Mouse (Mus musculus) left cerebral cortex, postnatal 36 days (tissue): Measurements from ENCODE around the gene Kif3b. TPM values are rescaled to one million over a fixed set of nuclear protein-coding genes. Genes with fewer than 3 reads are reported as not detected.

Experiments used
- DNase-seq, 2 experiments: peaks; one replicate each; pipeline ENCODE4 v3.0.0; 2021 to 2022; ENCODE audit warnings: low spot score in 2 of 2, mixed read lengths in 1 of 2
- intact Hi-C: fragments of 180-260 bp; cut with DNase I; formaldehyde crosslinking; loops from one replicate; pipeline ENCODE4 v1.15.1; 2025
- total RNA-seq, 2 experiments: library from RNA; stranded (reverse); gene quantifications; 2 replicates each; pipeline ENCODE4 v1.2.3; 2021

The Kif3b gene
- total RNA-seq, 2 experiments from 2014 or later: 56.4 to 58.6 TPM

DNA sequence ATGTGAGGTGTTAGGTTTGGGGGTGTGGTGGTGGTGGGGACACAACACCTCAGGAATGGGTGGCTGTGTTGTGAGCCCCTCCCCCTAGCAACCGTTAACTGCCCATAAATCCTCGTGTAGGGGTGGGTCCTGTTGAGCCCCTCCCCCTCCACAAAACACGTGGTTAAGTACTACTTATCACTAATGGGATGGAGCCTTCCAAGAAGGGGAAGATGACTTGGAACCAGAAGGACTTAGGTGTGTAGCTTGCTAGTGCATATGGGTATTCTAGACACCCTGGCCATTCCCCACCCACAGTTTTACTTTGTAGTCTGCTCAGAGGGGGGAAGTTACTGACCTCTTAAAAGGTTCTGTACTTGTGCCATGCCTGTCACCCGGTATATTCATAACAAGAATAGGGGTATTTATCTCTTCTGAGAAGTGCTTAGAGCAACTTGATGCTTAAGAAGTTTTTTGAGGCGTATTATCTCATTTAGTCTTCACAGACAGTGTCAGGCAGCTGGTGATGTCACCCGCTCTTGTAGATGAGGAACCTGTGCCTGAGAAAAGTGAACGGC lies 1.2 kb downstream of the Kif3b start:
- intact Hi-C loops: no loop called here
- DNase-seq: no peak

DNA sequence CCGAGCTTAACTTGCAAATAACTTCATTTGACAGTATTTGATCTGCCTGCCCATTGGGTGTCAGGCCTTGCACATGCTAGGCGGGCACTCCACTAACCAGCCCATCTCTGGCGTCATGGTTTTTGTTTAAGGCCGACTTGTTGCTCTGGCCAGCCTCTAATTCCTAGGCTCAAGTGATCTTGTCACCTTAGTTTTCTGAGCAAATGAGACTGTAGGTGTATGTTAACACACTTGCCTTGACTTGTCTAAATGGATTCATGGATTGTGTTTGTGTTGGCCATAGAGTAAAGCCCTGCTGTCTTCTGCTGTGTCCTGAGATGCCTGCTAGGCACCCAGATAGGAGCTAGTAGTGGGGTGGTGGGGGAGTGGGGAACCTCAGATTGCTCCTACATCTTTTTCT lies 4.0 kb downstream of the Kif3b start:
- intact Hi-C loops: no loop called here

DNA sequence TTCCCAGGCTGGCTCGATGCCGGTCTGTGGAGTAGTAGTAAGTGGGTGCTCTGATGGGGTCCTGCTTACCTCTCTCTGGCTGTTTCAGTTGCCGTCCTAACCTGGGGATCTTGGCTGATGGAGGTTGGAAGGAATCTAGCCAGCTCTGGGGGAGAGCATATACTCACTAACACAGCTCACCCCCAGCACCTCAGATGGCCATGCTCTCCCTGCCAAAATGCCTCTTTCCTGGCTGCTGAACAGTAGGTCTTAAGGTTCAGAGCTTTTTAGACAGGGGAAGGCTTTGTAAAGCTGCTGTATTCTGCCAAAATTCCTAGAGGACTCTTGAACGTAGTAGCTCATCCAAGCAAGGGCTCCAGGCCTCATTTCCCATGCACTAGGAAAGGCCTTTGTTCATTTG lies 6.6 kb downstream of the Kif3b start:
- DNase-seq: no peak
- intact Hi-C loops: no loop called here

More for the DNA sequence above, 4.0 kb downstream of the Kif3b start:
- no peak for DNase-seq

DNA sequence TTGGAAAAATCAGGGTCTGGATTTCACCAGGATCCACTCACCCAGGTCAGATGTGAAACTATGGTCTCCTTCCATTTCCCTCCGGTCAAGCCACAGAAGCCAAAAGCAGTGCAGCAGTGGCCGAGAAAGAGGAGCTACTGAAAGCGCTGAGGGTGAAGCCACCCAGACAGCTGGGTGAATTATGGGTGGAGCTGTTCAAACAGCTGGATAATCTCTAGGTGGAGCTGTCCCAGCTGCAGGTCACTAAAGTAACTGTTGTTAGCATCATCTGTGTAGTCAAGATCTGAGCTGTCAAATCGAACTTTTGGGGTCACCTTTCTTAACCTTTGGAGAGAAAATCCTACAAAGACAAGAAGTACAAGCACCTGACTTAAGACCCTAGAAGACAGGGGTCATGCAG lies 7.2 kb downstream of the Kif3b start:
- DNase-seq: no peak
- intact Hi-C loops: no loop called here

DNA sequence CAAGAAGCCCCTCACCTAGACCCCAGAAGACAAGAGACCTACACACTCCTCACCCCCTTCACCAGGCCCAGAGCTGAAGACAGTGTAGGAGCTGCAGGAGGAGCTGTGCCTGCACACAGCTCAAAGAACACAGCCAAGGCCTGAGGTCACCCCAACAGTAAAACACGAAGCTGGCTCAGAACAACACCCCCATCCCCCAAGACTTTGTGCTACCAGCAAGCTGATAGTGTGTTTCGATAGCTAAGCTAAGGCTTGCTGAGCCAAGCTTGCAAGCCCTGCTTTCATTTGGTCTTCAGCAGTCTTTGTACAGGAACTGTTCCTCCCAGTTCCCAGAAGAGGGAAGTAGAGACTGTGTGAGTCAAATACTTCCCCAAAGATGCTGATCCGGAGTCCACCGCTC lies 7.7 kb downstream of the Kif3b start:
- DNase-seq: no peak
- intact Hi-C loops: no loop called here

DNA sequence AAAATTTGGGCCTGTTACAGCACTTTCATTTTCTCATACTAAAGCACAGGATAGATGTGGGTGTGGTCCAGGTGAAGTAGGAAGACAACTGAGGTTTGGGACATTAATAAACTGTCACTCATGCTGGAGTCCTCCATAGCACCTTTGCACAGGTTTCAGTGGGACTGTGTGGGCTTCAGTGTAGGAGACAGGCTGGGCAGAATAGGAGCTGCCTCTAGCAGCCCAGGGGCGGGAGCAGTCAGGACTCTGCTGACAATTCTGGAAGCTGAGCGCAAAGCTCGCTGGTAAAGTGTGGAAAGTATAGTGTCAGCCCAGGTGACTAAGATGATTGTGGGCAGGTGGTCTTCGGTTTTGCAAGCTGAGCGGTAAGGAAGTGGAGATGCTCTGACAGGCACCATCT lies 9.9 kb downstream of the Kif3b start:
- intact Hi-C loops: no loop called here

DNA sequence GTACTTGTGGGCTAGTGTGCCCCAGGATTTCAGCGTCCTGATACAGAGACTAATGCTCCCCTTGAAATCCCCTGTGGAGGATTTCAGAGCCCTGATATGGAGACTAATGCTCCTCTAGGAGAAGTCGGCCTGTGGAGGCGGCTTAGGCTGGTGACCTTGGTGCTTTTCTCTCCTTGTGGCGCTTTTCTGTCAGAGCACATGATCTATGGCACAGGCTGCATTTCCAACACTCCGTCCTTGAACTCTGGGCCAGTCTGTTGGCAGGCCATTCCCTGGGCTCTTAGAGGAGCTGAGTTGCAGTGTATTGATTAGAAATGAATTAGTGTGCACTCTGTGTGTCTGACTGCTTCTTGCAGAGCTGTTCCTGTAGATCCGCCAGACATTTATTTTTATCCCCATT lies 14.0 kb downstream of the Kif3b start:
- DNase-seq: no peak
- intact Hi-C loops: no loop called here

More for the DNA sequence above, 9.9 kb downstream of the Kif3b start:
- no peak for DNase-seq

DNA sequence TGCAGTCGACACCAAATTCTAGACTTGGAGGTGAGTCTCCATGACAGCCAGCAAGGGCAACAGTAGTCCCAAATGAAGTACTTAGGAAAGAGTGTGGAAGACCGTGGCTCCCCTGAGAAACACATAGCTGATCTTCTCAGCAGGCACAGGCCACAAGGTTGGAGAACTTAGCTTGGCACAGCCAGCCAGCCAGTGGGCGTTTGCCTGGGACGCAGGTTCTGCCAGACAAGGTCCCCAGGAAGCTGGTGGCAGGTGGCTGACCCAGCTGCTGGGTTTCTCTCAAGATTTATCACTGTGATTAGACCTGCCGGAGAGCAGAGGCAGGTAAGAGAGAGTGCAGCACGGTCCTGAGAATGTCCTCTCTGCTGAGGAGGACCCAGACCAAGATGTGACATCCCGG lies 17.4 kb downstream of the Kif3b start:
- no peak for DNase-seq
- intact Hi-C loops: no loop called here

DNA sequence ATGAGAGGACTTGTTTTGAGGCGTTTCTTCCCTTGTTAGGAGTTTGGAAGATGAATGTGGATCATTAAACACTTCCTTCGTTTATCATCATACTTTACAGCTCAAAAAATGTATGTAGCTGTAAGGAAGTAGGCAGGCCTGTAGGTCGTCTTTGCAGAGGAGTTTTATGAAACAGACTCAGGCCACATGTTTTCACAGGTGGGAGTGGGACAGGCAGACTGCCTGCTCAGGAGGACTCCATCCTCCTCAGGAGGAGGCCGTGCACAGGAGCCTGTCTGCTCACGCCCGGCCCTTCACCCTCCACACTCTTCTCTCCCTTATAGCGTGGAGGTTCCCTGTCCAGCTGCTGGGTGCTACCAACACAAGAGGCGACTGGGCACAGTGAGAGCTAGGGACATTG lies 17.9 kb downstream of the Kif3b start:
- intact Hi-C loops: no loop called here

DNA sequence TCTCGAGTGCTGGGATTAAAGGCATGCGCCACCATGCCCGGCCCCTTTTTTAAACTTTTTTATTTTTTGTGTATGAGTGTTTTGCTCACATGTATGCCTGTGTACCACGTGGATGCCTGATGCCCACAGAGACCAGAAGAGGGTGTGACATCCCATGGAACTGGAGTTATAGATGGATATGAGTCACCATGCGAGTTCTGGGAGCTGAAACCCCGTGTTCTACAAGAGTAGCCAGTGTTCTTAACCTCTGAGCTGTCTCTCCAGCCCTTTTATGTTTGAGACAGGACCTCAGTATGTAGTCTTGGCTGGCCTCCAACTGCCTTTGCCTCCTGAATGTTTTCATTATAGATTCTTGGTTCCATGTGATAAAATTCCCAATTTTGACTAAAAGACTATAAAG lies 19.0 kb downstream of the Kif3b start:
- intact Hi-C loops: no loop called here
- DNase-seq: no peak

More for the DNA sequence above, 17.9 kb downstream of the Kif3b start:
- DNase-seq: peak in 1 of 2 experiments; percentile 19

DNA sequence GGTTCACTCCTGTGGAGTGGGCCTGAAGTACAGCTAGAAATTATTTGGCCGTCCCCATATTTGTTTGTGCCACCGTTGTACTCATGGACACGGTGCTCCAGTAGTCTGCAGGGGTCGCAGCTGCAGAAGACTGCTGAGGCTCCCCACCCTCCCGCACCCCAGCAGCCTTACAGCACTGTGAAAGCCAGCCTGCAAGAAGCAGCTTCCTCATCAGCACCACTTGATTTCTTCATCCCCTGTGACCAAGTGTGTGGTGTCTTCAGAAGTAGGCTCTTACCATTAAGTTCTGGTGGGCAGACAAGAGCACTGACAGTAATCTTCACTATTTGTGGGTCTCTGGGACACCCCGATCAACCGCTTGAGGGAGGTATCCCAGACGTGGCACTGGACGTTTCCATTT lies 21.7 kb downstream of the Kif3b start:
- intact Hi-C loops: no loop called here
- no peak for DNase-seq

DNA sequence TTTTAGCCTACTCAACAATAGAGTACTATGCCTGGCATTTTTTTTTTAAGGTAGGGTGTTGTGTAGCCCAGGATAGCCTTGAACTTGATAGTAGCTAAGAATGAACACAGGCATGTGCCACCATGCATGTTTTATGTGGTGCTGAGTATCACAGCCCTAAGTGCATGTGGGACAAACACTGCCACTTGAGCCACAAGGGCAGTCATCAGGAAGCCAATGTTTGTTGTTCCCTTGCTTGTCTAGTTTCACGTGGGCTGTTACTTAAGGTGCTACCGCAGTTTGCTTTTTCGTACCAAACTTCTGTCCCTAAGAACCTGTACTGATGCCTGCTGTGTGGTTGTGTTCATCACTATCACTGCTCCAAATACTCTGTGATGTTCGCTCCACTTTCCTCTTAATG lies 27.2 kb downstream of the Kif3b start:
- intact Hi-C loops: no loop called here
- DNase-seq: no peak

DNA sequence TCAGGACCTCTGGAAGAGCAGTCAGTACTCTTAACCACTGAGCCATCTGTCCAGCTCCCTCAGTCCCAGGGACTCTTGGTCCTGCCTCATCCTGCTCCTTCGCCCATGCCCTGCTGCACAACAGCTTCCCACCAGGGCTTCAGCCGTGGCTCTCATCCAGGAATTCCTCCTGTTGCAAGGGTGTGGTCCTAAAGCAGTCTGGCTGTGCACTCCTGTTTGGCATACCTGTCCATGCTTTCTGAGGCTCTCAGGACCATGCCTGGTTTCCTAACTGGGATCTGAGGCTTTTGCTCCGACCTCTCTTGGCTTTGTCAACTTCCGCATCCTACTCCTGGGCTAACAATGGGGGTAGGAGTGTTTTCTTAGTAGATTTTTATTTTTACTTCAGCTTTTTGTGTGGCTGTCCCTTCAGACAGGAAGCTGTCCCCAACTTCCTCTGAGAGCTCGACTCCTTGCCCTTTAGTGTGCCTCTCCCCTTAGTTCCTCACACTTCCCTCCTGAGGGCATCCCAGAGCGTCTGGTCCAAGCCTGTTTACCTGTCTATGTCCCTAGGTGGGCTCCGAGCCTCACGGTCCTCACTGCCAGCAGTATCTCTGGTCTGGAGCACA lies 27.9 kb downstream of the Kif3b start:
- intact Hi-C loops: no loop called here
- DNase-seq: no peak

DNA sequence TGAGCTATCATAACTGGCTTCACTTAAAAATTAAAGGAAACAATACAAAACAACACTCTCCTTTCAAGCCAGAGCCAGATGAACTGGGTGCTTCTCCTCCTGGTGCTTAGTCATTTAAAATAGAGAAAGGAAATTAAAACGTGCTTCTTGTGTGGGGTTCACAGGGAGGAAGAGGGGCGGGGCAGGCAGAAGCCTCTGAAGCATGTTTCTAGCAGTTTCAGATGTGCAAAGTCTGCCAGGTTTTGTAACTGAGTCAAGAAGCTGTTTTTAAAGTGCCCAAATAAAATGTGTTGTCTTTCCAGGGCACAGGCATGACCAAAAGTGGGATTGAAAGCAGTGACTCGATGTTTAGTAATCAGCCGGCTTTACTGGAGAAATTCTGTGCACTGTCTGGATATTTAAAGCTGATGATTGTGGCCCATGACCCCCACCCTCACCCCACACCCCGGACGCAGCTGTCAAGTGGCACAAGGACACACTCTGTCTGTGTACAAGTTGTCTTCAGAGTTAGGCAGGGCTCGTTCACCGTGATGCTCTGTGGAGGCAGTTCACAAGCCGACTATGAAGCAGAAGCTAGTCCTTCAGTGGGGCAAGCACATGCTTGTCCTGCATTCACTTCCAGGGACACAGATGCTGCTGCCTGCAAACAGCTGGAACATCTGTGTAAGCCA lies 34.6 kb downstream of the Kif3b start:
- intact Hi-C loops: no loop called here
- no peak for DNase-seq

DNA sequence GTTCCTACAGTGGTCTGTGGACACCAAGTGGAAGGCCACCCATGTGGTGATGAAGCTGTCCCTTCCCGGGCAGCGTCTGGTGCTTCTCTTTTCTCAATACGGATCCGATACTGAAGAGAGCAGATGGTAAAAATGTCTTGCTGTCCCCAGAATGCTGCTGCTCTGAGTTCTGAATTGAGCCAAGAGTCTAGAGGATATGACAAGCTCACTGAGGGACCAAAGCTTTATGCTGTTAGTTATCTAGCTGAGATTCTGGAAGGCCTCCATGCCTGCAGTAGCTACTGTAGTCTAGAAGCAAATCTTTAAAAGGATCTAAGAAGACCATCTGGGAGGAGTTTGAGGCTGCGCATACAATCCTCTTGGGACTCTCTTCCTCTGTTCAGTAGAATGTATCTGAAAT lies 41.1 kb downstream of the Kif3b start:
- intact Hi-C loops: no loop called here
- DNase-seq: no peak

DNA sequence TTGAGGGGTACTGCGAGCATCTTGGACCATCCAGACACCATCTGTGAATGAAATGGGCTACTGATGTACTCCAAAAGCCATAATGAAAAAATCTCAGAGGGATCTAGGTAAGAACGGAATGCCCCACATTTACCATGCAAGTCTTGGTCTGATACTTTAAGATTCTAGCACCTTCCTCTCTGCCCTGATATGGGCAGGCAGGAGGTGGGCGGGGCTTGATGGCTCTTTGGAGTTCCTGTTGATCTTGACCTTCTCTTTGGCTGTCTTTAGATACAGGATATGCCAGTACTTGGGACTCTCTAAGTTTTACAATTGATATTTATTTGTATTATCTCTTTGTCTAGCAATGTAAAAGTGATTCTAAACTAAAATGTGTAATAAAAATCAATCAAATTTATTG lies 41.8 kb downstream of the Kif3b start:
- intact Hi-C loops: no loop called here
- no peak for DNase-seq

DNA sequence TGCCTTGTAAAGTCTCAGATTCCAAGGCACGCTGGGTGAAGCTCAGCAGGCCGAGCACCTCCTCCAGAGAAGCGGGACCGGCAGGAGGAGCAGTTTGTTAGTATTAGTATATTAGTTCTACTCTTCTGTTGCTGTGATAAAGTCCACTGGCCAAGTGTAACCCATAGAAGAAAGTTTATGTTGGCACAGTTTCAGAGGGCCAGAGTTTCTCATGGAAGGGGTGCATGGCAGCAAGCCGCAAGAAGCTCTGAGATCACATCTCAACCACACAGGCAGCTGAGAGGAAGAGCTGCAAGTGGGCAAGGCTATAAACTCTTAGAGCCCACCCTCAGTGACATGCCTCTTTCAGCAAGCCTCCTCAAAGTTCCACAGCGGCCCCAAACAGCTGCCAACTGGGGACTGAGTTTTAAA lies 42.6 kb downstream of the Kif3b start:
- intact Hi-C loops: no loop called here
- DNase-seq: no peak

DNA sequence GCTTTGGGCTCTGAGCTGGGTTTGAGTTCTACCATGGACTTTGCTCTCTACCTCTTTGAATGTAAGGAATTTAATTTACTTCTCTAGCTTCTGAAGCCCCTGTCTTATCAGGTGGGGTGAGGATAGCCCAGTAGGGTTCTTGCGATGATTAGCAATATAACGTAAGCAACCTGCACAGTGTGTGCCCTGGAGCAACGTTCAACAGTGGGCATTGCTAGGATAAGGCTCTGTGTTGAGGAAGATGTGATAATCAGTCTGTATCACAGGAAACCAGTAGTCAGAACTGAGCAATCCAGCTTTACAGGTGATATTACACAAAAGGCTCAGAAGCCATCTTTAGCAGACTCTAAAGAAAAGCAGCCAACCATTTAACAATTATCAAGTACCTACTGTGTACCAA lies 43.1 kb downstream of the Kif3b start:
- no peak for DNase-seq
- intact Hi-C loops: no loop called here

DNA sequence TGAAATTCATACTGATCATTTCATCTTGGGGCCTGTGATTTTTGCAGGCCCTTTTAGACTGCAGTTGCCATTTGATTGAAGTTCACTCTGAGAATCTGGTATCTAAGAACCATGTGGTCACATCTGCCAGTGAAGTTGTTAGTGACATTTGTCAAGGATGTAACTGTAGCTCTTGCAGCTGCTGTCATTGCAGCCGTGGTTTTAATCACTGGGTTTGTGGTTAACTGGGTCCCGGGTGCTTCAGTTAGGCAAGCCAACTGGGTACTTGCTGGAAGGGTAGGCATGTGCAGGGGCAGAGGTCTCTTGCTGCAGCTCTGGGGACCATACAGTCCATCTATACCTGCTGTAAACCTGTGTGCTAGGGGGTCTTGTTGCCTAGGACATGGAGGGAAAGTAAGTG lies 44.9 kb downstream of the Kif3b start:
- no peak for DNase-seq
- intact Hi-C loops: no loop called here

DNA sequence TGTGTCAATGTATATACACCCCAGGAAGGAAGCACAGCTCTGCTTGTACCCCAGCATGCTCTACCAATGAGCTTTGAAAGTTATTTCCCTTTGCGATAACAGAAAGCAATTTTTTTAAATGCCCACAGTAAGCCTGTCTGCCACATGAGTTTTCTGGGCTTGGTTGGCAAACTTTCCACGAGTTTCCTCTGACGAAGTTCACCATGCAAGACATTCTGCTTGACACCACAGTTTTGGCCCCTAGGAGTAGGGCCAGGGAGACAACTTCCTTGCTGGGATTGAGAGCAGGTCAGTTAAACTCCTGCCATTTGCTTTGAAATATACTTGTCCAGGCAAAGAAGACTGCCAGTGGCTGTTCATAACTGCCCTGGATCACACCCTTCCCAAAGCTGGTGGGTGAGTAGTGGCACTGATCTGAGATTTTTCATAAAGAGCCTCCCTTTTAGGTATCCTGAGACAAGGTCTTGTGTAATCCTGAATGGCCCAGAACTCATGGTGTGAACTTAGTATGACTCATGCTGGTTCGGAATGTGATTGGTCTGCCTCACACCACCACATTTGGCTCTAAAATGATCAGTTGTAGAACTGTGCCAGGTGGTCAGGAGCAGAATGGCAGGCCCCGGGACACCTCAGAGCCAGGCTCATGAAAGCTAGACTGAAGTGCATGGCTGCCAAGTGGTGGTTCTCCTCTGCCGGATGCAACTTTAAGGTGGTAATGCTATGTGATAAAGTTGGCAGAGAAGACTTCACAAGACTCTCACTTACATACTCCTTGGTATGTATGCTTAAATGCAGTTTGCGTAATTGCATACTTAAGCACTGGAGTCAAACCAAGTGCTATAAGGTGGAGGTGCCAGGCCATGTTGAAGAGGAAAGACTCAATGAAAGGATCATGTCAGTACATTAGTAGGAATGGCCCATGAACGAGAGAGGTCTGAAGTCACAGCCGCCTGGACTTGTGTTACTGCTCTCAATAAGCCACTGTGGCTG lies 47.4 kb downstream of the Kif3b start:
- DNase-seq: no peak

More for the DNA sequence above, 47.4 kb downstream of the Kif3b start:
- intact Hi-C loops: no loop called here
